Mouse (Mus musculus) T-cell, adult 2 months (primary cell): ENCODE measurements at regions not wholly inside any gene's neighbourhood (a gene's known extent, or its start where the extent isn't known, plus 50 kb on each side); places are given as distances from the start of the nearest gene placed in this dataset.

Experiments
- DNase-seq: peaks from one replicate; pipeline ENCODE4 v3.0.0; 2022; ENCODE audit warnings: low spot score

GRCm38 (mm10) chr3:144324974-144325373 lies 120.0 kb upstream of the Lmo4 start:
- no peak for DNase-seq

GRCm38 (mm10) chr3:144323524-144323923 lies 118.5 kb upstream of the Lmo4 start:
- no peak for DNase-seq

- no peak for DNase-seq
Measured at GRCm38 (mm10) chr3:144319468-144320205, 114.6 kb upstream of the Lmo4 start.

GRCm38 (mm10) chr3:144318761-144319467 lies 113.9 kb upstream of the Lmo4 start:
- no peak for DNase-seq

GRCm38 (mm10) chr3:144310748-144311147 lies 105.7 kb upstream of the Lmo4 start:
- no peak for DNase-seq

- no peak for DNase-seq
Measured at GRCm38 (mm10) chr3:144308616-144309015, 103.6 kb upstream of the Lmo4 start.

GRCm38 (mm10) chr3:144307557-144307956 lies 102.5 kb upstream of the Lmo4 start:
- no peak for DNase-seq

- no peak for DNase-seq
Measured at GRCm38 (mm10) chr3:144305456-144305855, 100.4 kb upstream of the Lmo4 start.

GRCm38 (mm10) chr3:144304924-144305323 lies 99.9 kb upstream of the Lmo4 start:
- DNase-seq = no peak

- DNase-seq = no peak
Measured at GRCm38 (mm10) chr3:144302626-144303025, 97.6 kb upstream of the Lmo4 start.

- DNase-seq = no peak
Measured at GRCm38 (mm10) chr3:144301068-144301467, 96.0 kb upstream of the Lmo4 start.

GRCm38 (mm10) chr3:144299239-144299638 lies 94.2 kb upstream of the Lmo4 start:
- DNase-seq = no peak

GRCm38 (mm10) chr3:144289489-144289888 lies 84.5 kb upstream of the Lmo4 start:
- no peak for DNase-seq

GRCm38 (mm10) chr3:144286100-144286499 lies 81.1 kb upstream of the Lmo4 start:
- no peak for DNase-seq

- no peak for DNase-seq
Measured at GRCm38 (mm10) chr3:144284326-144284725, 79.3 kb upstream of the Lmo4 start.

- no peak for DNase-seq
Measured at GRCm38 (mm10) chr3:144273115-144273514, 68.1 kb upstream of the Lmo4 start.

- no peak for DNase-seq
Measured at GRCm38 (mm10) chr3:144270206-144270605, 65.2 kb upstream of the Lmo4 start.

GRCm38 (mm10) chr3:144264554-144264953 lies 59.5 kb upstream of the Lmo4 start:
- no peak for DNase-seq

GRCm38 (mm10) chr3:144260886-144261285 lies 55.9 kb upstream of the Lmo4 start:
- DNase-seq = no peak

GRCm38 (mm10) chr3:144257714-144258517 lies 52.9 kb upstream of the Lmo4 start:
- DNase-seq = no peak

GRCm38 (mm10) chr3:144257196-144257595 lies 52.2 kb upstream of the Lmo4 start:
- DNase-seq = no peak
